Mouse (Mus musculus): ENCODE data around the gene Gnmt.

DNA sequence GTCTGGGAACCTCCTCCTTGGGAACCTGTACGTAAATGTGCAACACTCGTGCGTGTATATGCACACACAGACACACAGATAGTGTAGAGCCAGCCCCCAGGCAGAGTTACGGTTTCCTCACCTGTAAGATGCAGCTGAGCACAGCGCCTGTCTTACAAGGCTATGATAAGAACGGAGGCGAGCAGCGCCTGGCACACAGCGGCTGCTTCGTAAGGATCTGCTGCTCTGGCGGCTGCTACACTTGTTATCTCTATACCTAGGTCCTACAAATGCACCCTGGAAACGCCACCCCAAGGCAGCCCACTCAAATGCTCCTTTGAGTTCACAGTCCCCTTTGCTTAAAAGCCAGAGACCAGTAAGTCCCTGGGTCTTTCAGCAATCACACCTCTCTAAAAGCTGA is 38.3 kb downstream of the Gnmt start:
- no peak for TF ChIP-seq POLR2A (IDR thresholded peaks at IDR 0.05; ENCODE audit: low read depth, low read length)
- no peak for TF ChIP-seq CTCF (IDR thresholded peaks at IDR 0.05; ENCODE audit: extremely low read depth, insufficient read depth, insufficient read length, insufficient replicate concordance)
